Mouse (Mus musculus) neural tube, embryonic 13.5 days (tissue): Measurements from ENCODE around the gene Runx3. TPM values are rescaled to one million over a fixed set of nuclear protein-coding genes. Genes with fewer than 3 reads are reported as not detected.

ENCODE experiments used
- ATAC-seq: fragments of 200-750 bp; cut with Nextera tagmentation; 2 replicates; pipeline ENCODE4 v1.8.0; 2017; ENCODE audit warnings: low read depth, mild to moderate bottlenecking, moderate TSS enrichment, moderate library complexity
- H3K27ac ChIP-seq: fragments of 300-500 bp; sonication (generic); replicated peaks from 2 replicates; pipeline ENCODE4 v1.5.1; 2015; ENCODE audit warnings: moderate library complexity, mild to moderate bottlenecking, inconsistent platforms
- H3K27me3 ChIP-seq: fragments of 300-500 bp; sonication (generic); 2 replicates; pipeline ENCODE4 v1.6.1; 2015; ENCODE audit warnings: mild to moderate bottlenecking, inconsistent platforms
- H3K36me3 ChIP-seq: fragments of 300-500 bp; sonication (generic); 2 replicates; pipeline ENCODE4 v1.6.1; 2015; ENCODE audit warnings: mild to moderate bottlenecking, inconsistent platforms
- H3K4me1 ChIP-seq: fragments of 300-500 bp; sonication (generic); replicated peaks from 2 replicates; pipeline ENCODE4 v1.6.1; 2015; ENCODE audit warnings: inconsistent platforms
- H3K4me2 ChIP-seq: fragments of 300-500 bp; sonication (generic); 2 replicates; pipeline ENCODE4 v1.6.1; 2015; ENCODE audit warnings: inconsistent platforms, mild to moderate bottlenecking, moderate library complexity
- H3K4me3 ChIP-seq: fragments of 300-500 bp; sonication (generic); 2 replicates; pipeline ENCODE4 v1.5.1; 2015; ENCODE audit warnings: mild to moderate bottlenecking, inconsistent platforms
- H3K9ac ChIP-seq: fragments of 300-500 bp; sonication (generic); 2 replicates; pipeline ENCODE4 v1.6.1; 2015; ENCODE audit warnings: moderate library complexity, mild to moderate bottlenecking, inconsistent platforms
- H3K9me3 ChIP-seq: fragments of 300-500 bp; sonication (generic); 2 replicates; pipeline ENCODE4 v1.6.1; 2016; ENCODE audit warnings: inconsistent platforms
- WGBS: fragments of 180-500 bp; shearing (Covaris S2); methylation state at CpG from one replicate; pipeline ENCODE4 v1.1.7; 2015; 5-methylcytosine and 5-hydroxymethylcytosine counted together
- polyA plus RNA-seq: library from polyadenylated mRNA; unstranded; fragments of >200 nt; fragmentation: Nextera tagmentation; extraction: Ambion mirVana; gene quantifications from 2 replicates; pipeline ENCODE4 v1.2.1, GENCODE M21; 2015

Gene Runx3
- polyA plus RNA-seq, 1 experiment from 2014 or later: 1.7 TPM

DNA sequence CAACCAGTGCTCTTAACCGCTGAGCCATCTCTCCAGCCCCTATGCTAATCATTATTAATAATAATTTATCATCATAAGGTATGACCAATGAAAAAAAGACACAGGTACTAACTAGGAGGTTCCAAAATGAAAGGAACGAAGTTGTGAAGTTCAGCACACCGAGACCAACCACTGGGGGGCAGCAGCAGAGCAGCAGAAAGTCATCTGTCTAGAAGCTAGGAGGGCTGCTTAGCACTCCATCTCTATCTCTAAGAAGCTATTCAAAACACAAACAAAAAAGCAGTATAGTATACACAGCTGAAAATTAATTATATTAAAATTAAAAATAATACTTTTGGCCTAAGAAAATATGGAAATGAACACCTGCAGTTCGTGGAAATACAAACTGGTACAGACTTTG lies 99.2 kb downstream of the Runx3 start:
- no peaks in the 10 kb centered on the region for H3K4me1 ChIP-seq
- H3K27ac ChIP-seq: no peak overlapping the region
- WGBS: 56% methylated on average over 4 of the region's 4 CpGs
- no peak for ATAC-seq
- H3K4me2 ChIP-seq: no peak overlapping the region
- no peaks in the 10 kb centered on the region for H3K27me3 ChIP-seq
- no peak overlapping the region for H3K9ac ChIP-seq
- H3K4me3 ChIP-seq: no peak overlapping the region
- peaks cover 60% of the 10 kb centered on the region for H3K36me3 ChIP-seq
- no peaks in the 10 kb centered on the region for H3K9me3 ChIP-seq

DNA sequence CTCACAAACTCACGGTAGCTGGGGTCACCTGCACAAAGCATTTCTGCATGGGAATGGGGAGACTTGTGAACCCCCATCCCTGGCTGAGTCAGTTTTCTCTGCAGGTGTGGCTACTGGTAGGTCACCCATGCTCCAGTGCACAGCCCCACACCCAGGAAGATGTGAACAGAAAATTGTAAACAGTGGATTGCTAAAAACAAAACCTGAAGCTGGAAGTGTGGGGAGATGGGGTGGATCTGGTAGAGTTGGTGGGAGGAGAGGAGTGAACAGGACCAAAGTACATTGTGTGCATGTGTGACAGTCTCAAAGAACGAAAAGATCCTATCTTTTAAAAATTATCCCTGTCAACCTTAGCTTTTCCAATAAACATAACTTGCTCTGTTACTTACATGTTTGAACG lies 100.2 kb downstream of the Runx3 start:
- Histone ChIP-seq H3K27me3 (no peaks in the 10 kb centered on the region), H3K9ac (no peak overlapping the region), H3K4me1 (no peaks in the 10 kb centered on the region), H3K27ac (no peak overlapping the region), H3K4me2 (no peak overlapping the region), H3K4me3 (no peak overlapping the region), H3K9me3 (no peaks in the 10 kb centered on the region), H3K36me3 (peaks cover 52% of the 10 kb centered on the region)
- no peak for ATAC-seq
- 90% methylated on average over 3 of the region's 3 CpGs for WGBS

DNA sequence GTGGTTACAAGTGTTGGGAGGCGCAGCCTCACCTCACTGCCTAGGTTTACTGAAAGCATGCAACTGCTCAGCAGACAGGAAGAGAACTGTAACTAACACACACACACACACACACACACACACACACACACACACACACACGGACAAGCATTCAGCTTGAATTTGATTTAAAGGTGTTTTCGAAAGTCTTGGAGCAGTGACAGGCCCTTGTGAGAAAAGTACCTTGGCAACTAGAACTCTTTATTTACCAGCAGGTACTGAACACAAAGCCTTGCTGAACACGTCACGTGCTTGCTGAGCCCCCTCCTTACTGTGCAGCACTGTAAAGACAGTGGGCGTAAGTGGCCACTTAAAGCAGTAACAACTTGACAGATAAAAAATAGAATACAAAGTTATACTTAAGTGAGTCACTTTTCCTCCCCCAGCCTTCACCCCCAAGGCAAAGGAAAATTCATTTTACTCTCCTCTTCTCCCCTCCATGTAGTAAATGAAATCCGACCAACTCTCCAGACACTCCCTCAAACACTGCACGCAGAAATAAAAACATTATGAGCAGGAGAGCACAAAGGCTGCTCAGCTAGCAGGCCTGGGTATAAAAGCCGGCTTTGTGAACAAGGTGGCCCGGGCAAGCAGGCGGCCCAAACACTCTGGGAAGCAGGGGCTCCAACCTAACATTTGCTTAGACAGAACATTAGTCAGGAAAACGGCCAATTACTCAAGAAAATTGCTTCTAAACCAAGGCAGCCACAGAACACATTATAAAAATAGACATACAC lies 101.4 kb downstream of the Runx3 start:
- H3K9me3 ChIP-seq: no peaks in the 10 kb centered on the region

DNA sequence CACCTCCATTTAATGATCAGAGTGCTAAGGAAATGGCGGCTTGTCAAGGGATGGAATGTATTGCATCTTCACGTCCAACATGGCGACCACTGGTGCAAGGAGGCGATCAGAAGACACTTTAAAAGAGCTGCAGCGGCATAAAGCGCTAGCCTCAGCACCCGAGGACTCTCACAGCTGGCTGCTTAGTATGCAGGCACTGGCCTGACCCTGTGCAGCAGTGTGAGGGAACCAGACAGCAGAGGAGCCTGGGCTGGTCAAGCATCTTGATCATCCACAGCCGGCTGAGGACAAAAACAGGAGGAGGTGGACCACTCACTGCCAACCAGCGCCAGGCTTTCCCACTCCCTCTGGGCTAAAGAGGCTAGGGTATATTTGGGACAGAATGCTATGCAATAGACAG lies 103.4 kb downstream of the Runx3 start:
- ATAC-seq: no peak
- H3K4me1 ChIP-seq: no peaks in the 10 kb centered on the region
- H3K4me3 ChIP-seq: no peak overlapping the region
- no peaks in the 10 kb centered on the region for H3K9me3 ChIP-seq
- H3K27ac ChIP-seq: no peak overlapping the region
- 85% methylated on average over 9 of the region's 9 CpGs for WGBS
- H3K27me3 ChIP-seq: no peaks in the 10 kb centered on the region
- H3K36me3 ChIP-seq: peaks cover 27% of the 10 kb centered on the region
- no peak overlapping the region for H3K9ac ChIP-seq
- H3K4me2 ChIP-seq: no peak overlapping the region

More for the DNA sequence above, 101.4 kb downstream of the Runx3 start:
- Histone ChIP-seq H3K27me3 (no peaks in the 10 kb centered on the region), H3K4me2 (no peak overlapping the region), H3K9ac (no peak overlapping the region), H3K4me3 (no peak overlapping the region), H3K4me1 (no peaks in the 10 kb centered on the region), H3K27ac (no peak overlapping the region), H3K36me3 (peaks cover 45% of the 10 kb centered on the region)
- WGBS: 78% methylated on average over 12 of the region's 12 CpGs
- no peak for ATAC-seq

DNA sequence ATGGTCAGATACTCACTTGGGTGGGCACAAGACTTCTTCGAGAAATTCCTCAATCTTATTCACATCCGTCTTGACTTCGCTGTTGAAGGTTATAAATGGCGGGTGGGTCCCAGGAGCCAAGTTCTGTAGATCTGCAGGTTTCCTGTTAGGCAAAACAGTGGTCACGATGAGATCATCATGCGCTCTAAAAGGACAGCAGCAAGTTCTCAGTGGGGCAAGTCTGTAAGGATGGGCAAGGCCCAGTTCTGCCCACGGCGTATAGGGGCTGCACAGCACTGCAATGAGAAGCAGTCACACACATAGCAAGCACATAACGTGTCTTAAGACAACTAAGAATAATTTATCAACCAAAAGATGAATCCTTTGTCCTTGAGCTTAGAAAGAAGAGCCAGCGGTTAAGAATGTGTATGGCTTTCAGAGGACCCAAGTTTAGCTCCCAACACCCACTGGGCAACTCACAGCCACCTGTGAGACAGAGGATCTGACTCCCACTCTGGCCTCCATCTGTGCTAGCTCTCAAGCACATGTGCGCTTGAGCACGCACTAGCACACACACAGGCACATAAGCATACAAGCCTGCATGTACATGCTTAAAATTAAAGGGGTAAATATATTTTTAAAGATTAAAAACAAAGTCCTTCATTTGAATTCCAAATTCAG lies 105.7 kb downstream of the Runx3 start:
- Histone ChIP-seq H3K4me2 (no peak overlapping the region), H3K9me3 (no peaks in the 10 kb centered on the region), H3K4me3 (no peak overlapping the region), H3K4me1 (peaks cover 8% of the 10 kb centered on the region), H3K27me3 (no peaks in the 10 kb centered on the region), H3K9ac (no peak overlapping the region), H3K27ac (no peak overlapping the region), H3K36me3 (peaks cover 24% of the 10 kb centered on the region)
- no peak for ATAC-seq
- 90% methylated on average over 12 of the region's 12 CpGs for WGBS

Other genes starting within 250 kb of the Runx3 start
- 224 and 230 TPM in 2 replicates for gene Tmem50a, start 205.6 kb upstream of the Runx3 start, polyA plus RNA-seq
- gene Rsrp1, start 197.1 kb upstream of the Runx3 start, polyA plus RNA-seq: 485 and 516 TPM in 2 replicates
- 76.8 and 82.1 TPM in 2 replicates for gene Syf2, start 189.8 kb upstream of the Runx3 start, polyA plus RNA-seq
- gene Clic4, start 152.2 kb downstream of the Runx3 start, polyA plus RNA-seq: 76.3 and 84.4 TPM in 2 replicates
- gene Srrm1, start 232.7 kb downstream of the Runx3 start, polyA plus RNA-seq: 195 and 229 TPM in 2 replicates